Mouse (Mus musculus) megakaryocyte, embryonic 14.5 days (primary cell): Measurements from ENCODE around the gene Gtpbp3. TPM values are rescaled to one million over a fixed set of nuclear protein-coding genes. Genes with fewer than 3 reads are reported as not detected.
"Not testable (repeated sequence)": the region's sequence is repeated elsewhere in the genome, so short reads cannot be mapped to it uniquely, and the experiment has no call there.

Experiments used
- H3K27me3 ChIP-seq: replicated peaks from 2 replicates; pipeline ENCODE3; 2012; ENCODE audit warnings: inconsistent platforms
- H3K36me3 ChIP-seq: replicated peaks from 2 replicates; pipeline ENCODE3; 2012; ENCODE audit warnings: low read length, inconsistent platforms, mixed read lengths
- H3K4me1 ChIP-seq: 2 replicates; pipeline ENCODE4 v1.6.1; 2012; ENCODE audit warnings: inconsistent platforms
- H3K4me3 ChIP-seq: replicated peaks from 2 replicates; pipeline ENCODE3; 2012; ENCODE audit warnings: moderate library complexity, mild to moderate bottlenecking, inconsistent platforms
- H3K9me3 ChIP-seq: 2 replicates; pipeline ENCODE4 v1.6.1; 2012; ENCODE audit warnings: inconsistent platforms
- FLI1 ChIP-seq: IDR thresholded peaks from 2 replicates; pipeline ENCODE4 v1.6.1; 2012; ENCODE audit warnings: low read length, inconsistent platforms, mixed read lengths
- GATA1 ChIP-seq: IDR thresholded peaks from 3 replicates; pipeline ENCODE4 v1.6.1; 2012; ENCODE audit warnings: mixed read lengths, low read length, inconsistent platforms, borderline replicate concordance
- polyA plus RNA-seq: library from polyadenylated mRNA; stranded (reverse); fragments of >175 nt; gene quantifications from 2 replicates; pipeline ENCODE4 v1.2.3, GENCODE M21; 2012; ENCODE audit warnings: low replicate concordance; ENCODE audit not compliant: insufficient read depth

Gtpbp3 gene
- polyA plus RNA-seq, 1 experiment: 17.4 TPM

DNA sequence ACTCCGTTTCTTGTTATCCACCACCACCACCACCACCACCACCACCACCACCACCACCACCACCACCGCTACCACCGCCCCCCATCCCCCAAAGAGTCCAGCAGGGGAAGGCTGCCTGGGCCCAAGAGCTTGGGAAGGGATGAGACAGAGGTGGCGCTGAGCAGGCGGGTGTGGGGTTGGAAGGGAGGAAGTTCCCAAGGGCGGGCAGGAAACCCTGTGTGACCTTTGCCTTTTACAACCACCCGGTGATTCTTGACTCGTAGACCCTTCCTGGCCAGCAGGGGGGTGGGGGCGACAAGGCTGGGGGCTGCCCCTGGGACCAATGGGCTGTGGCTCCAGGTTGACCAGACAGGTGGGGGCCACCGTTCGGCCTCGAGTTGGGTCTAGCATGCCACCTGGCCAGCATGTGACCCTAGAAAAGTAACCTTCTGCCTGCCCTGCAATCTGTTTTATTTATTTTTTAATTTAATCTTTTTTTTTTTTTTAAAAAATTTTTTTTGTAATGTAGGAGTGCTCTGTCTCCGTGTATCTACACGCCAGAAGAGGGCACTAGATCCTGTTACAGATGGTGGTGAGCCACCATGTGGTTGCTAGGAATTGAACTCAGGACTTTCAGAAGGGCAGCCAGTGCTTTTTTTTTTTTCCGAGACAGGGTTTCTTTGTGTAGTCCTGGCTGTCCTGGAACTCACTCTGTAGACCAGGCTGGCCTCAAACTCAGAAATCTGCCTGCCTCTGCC, 25.3 kb downstream of the Gtpbp3 start:
- Histone ChIP-seq H3K36me3 (no peaks in the 10 kb centered on the region), H3K4me1 (peaks cover 45% of the 10 kb centered on the region), H3K27me3 (peaks cover 42% of the 10 kb centered on the region), H3K4me3 (no peak overlapping the region), H3K9me3 (no peaks in the 10 kb centered on the region)
- TF ChIP-seq FLI1 (no peak), GATA1 (no peak)

DNA sequence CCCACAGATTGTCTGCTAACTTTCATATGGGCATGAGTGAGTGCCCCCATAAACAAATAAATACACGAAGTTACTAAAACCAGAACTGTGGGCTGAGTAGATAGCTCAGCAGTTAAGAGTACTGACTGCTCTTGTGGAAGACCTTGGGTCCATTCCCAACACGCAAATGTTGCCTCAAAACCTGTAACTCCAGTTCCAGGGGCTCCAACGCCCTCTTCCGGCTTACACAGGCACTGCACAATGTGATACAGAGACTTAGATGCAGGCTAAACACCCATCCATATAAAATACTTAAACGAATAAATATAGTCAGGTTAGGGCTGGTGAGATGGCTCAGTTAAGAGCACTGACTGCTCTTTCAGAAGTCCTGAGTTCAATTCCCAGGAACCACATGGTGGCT, 27.1 kb downstream of the Gtpbp3 start:
- Histone ChIP-seq H3K27me3 (peaks cover 25% of the 10 kb centered on the region), H3K4me1 (peaks cover 34% of the 10 kb centered on the region), H3K36me3 (no peaks in the 10 kb centered on the region), H3K4me3 (no peak overlapping the region), H3K9me3 (no peaks in the 10 kb centered on the region)
- no peak for TF ChIP-seq FLI1
- TF ChIP-seq GATA1: no peak

DNA sequence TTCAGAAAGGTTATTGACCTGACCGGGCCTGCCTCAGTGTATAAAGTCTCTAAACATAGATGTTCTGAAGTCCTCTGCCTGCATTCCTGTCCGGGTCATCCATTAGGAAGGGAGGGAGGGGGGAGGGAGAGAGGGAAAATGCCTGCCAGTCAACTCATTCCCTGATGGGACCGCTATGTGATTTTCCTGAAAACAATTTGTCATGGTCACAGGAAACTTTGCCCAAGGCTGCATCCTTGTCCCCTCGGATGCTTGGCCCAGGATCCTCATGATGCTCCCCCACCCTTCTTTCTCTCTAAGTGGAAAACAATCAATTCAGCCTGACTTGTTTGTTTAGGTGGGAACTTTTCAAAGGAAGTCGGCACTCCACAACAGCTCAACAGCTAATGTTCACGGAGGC, 28.9 kb downstream of the Gtpbp3 start:
- no peak overlapping the region for H3K4me3 ChIP-seq
- peaks cover 31% of the 10 kb centered on the region for H3K4me1 ChIP-seq
- no peaks in the 10 kb centered on the region for H3K9me3 ChIP-seq
- TF ChIP-seq GATA1 (no peak), FLI1 (no peak)
- H3K27me3 ChIP-seq: peaks cover 12% of the 10 kb centered on the region
- no peaks in the 10 kb centered on the region for H3K36me3 ChIP-seq

DNA sequence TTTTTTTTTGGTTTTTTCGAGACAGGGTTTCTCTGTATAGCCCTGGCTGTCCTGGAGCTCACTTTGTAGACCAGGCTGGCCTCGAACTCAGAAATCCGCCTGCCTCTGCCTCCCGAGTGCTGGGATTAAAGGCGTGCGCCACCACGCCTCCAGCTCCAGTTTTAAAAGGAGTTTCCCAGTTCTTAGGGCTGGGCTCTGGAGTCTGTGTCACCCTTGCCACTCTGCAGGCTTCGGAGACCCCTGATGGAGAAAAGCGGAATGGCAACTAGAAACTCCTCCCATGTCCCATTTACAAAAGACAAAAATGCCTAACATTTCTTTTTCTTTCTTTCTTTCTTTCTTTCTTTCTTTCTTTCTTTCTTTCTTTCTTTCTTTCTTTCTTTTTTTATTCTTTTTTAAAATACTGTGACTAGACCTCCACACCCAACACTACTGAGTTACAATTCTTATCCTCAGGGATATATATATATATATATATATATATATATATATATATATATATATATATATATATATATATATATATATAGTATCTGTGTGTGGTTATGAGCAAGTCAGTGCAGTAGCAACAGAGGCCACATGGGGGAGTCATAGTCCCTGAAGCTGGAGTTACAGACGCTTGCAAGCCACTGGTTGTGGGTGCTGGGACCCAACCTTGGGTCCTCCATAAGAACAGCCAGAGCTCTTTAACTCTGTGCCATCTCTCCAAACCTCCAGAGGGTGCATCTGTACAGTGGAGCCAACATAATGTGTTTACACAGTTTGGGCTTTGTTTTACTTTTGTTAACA, 31.3 kb downstream of the Gtpbp3 start:
- not testable (repeated sequence) for H3K4me3 ChIP-seq, H3K9me3 ChIP-seq, H3K36me3 ChIP-seq
- H3K27me3 ChIP-seq: peaks cover 15% of the 10 kb centered on the region
- H3K4me1 ChIP-seq: peaks cover 25% of the 10 kb centered on the region

DNA sequence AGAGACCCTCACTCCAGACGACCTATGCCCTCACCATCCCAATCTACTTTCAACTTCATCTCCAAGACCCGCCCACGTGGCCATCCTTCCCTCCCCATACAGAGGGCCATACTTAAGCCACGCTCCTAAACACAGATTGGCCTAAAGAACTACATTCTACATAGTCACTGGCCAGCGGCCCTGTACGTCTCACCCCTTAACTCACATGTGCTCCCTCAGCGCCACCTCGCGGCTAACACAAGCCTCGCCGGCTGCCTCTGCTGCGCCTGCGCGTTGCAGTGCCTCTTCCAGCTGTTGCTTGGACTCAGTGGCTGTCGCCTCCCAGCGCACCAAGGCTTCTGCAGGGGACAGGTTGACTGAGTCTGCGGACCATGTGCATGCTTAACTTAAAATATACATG, 33.7 kb downstream of the Gtpbp3 start:
- peaks cover 43% of the 10 kb centered on the region for H3K4me1 ChIP-seq
- H3K4me3 ChIP-seq: peak overlapping the region; percentile 64
- TF ChIP-seq FLI1 (no peak), GATA1 (no peak)
- no peaks in the 10 kb centered on the region for H3K36me3 ChIP-seq
- no peaks in the 10 kb centered on the region for H3K9me3 ChIP-seq
- H3K27me3 ChIP-seq: peaks cover 24% of the 10 kb centered on the region

DNA sequence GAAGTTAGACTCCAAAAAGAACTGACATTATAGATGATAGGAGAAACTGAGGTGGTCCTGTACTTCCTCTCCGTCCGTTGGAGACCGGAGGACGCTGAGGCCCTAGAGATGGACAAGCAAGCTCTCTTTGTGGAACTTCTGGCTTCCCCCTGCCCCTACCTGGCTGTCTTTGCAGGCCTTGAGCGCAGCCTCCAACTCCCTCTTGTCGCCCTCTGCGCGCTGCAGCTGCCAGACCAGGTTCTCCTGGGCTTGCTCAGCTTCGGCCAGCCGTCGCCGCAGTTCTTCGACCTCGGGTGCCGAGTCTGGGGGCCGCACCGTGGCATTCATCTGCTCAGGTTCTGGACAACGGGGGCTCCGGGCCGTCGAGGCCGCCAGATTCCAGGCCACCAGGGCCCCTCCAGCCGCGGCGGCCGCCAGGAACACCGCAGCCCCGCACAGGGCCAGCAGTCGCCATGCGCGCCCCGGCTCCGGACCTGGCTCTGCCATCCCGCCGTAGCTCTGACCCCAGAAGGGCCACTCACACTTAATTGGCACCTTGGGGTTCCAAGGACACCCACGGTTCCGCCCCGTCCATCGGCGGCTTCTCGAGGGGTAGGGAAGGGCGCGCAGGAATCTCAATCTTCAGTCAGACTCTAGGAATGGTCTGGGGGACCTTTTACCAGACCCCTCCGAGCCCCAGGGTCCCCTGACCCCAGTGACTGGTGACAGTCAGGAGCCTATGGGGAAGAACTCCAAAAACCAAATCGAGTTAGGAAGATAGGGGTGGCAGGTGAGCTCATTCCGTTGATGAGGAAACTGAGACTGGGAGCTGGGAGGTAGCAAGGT, 37.5 kb downstream of the Gtpbp3 start, which contains the start of gene Ccdc194:
Gene Ccdc194 (minus strand): TSS at position 486 of the 825 bp plus-strand sequence.
- no peak for TF ChIP-seq GATA1
- TF ChIP-seq FLI1: no peak
- Histone ChIP-seq H3K27me3 (peaks cover 16% of the 10 kb centered on the region), H3K4me1 (peaks cover 71% of the 10 kb centered on the region), H3K4me3 (no peak within 1 kb of the TSS), H3K36me3 (no peaks in the 10 kb centered on the region), H3K9me3 (no peaks in the 10 kb centered on the region)

DNA sequence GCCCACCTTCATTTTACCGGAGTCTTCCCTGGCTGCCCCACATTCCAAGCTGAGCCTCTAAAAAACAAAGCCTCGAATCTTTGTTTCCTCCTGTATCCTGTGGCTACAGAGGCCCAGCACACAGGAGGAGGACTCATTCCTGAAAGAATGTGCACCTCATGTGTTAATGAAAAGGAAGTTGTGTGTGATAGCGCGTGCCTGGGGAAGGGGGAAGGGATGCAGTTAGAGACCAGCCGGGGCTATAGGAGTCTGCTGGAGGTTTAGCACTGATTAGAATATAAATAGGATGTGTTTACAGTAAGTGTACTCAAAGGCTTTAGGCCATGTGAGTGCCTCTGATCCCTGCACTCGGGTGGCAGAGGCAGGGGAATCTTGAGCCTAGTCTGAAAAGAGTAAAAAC, 38.4 kb downstream of the Gtpbp3 start:
- H3K36me3 ChIP-seq: no peaks in the 10 kb centered on the region
- H3K4me3 ChIP-seq: no peak overlapping the region
- peaks cover 14% of the 10 kb centered on the region for H3K27me3 ChIP-seq
- TF ChIP-seq GATA1 (no peak), FLI1 (no peak)
- peaks cover 72% of the 10 kb centered on the region for H3K4me1 ChIP-seq
- H3K9me3 ChIP-seq: no peaks in the 10 kb centered on the region

DNA sequence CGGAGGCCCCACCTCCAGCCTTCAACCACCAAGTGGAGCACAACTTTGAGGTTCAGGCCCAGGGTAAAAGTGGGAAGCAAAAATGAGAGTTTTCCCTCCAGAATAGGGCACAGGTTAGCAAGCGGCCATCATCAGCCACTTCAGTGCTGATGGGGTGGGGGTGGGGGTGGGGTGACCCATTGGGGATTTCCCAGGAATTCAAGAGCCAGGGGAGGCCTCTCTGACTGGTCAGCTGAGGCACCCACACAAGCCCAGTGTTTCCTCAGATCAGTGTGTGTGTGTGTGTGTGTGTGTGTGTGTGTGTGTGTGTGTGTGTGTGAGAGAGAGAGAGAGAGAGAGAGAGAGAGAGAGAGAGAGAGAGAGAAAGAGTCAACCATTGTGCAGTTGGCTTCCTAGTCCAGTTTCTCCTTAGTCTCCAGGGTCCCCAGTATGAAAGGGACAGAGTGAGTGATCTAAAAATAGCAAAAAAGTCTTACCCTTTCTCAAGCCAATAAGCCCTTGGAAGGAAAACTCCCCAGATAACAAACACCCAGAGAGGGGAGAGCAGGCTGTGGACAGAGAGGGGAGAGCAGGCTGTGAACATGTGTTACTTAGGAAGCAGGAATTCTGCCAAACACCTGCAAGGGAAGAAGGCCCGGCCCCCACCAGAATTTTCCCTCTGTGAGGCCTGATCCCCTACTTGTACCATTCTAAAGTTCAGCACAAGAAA, 39.4 kb downstream of the Gtpbp3 start:
- Histone ChIP-seq H3K36me3 (no peaks in the 10 kb centered on the region), H3K27me3 (peaks cover 14% of the 10 kb centered on the region), H3K4me1 (peaks cover 61% of the 10 kb centered on the region), H3K4me3 (peak overlapping the region; percentile 43), H3K9me3 (no peaks in the 10 kb centered on the region)
- TF ChIP-seq FLI1 (no peak), GATA1 (no peak)

DNA sequence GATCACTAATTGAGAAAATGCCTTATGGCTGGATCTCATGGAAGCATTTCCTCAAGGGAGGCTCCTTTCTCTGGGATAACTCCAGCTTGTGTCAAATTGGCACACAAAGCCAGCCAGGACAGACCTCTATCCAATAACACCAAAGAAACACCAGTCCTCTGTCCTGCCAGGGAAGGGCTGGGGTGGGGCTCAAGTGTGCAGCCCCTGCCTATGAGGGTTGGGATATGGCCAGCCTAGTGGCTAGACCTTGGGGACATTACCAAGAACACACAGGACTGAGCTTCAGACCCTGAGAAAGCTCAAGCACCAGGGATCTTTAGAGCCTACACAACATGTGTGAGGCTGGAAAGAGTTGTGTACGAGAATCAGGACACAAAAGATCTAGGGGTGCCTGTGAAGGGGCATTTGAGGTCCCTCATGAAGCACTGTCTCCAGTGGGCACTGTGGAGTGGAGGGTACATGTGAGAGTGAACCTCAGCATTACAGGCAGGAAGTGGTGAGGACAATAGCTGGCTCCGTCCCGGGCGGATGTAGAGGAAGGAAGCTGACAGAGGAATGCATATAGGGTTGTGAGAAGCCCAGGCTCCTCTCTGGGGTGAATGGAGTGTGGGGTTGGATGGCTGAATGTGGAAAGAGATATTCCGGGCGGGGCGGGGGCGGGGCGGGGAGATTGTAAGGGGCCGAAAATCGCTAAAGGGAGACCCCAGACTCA, 40.6 kb downstream of the Gtpbp3 start:
- peak overlapping the region; percentile 78 for H3K4me3 ChIP-seq
- no peaks in the 10 kb centered on the region for H3K36me3 ChIP-seq
- H3K27me3 ChIP-seq: peaks cover 9% of the 10 kb centered on the region
- peaks cover 65% of the 10 kb centered on the region for H3K4me1 ChIP-seq
- no peak for TF ChIP-seq GATA1
- H3K9me3 ChIP-seq: no peaks in the 10 kb centered on the region

DNA sequence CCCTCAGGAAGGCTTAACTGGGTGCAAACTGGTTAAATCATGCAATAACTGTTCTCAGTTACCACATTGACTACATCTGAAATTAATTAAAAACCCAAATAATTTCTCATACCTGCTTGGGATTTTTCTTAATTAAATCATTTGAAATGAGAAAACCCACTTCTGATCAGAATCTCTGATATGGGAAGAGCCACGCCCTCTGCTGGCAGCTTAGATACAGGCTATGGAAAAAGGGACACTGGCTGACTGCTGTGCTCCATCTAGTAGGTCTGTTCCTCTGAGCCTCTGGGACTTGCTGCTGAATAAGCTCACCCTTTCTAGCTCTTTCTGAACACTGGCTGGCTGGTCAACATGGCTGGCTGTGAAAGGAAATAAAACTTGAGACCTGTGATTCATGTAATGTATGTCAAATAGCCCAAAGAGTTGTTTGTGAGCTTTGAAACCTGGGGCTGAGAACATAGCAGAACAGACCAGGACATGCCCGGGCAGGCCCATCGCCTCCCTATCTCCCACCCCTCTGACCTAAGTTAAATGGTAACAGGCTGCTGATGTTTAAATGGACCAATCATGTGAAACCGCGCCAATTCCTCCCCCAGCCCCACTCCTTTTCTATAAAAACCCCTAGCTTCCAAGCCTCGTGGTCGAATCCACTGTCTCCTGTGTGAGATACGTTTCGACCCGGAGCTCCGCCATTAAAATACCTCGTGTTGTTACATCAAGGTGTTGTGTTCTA, 43.0 kb downstream of the Gtpbp3 start:
- Histone ChIP-seq H3K36me3 (peaks cover 12% of the 10 kb centered on the region), H3K4me1 (peaks cover 70% of the 10 kb centered on the region)
- H3K27me3 ChIP-seq, H3K4me3 ChIP-seq, H3K9me3 ChIP-seq: not testable (repeated sequence)
